Mouse (Mus musculus) megakaryocyte, embryonic 14.5 days (primary cell): Measurements from ENCODE around the gene Cacna1d. TPM values are rescaled to one million over a fixed set of nuclear protein-coding genes. Genes with fewer than 3 reads are reported as not detected.

Source experiments
- H3K27me3 ChIP-seq: replicated peaks from 2 replicates; pipeline ENCODE3; 2012; ENCODE audit warnings: inconsistent platforms
- H3K36me3 ChIP-seq: replicated peaks from 2 replicates; pipeline ENCODE3; 2012; ENCODE audit warnings: low read length, inconsistent platforms, mixed read lengths
- H3K4me1 ChIP-seq: 2 replicates; pipeline ENCODE4 v1.6.1; 2012; ENCODE audit warnings: inconsistent platforms
- H3K4me3 ChIP-seq: replicated peaks from 2 replicates; pipeline ENCODE3; 2012; ENCODE audit warnings: moderate library complexity, mild to moderate bottlenecking, inconsistent platforms
- H3K9me3 ChIP-seq: 2 replicates; pipeline ENCODE4 v1.6.1; 2012; ENCODE audit warnings: inconsistent platforms
- FLI1 ChIP-seq: IDR thresholded peaks from 2 replicates; pipeline ENCODE4 v1.6.1; 2012; ENCODE audit warnings: low read length, inconsistent platforms, mixed read lengths
- GATA1 ChIP-seq: IDR thresholded peaks from 3 replicates; pipeline ENCODE4 v1.6.1; 2012; ENCODE audit warnings: mixed read lengths, low read length, inconsistent platforms, borderline replicate concordance
- polyA plus RNA-seq: library from polyadenylated mRNA; stranded (reverse); fragments of >175 nt; gene quantifications from 2 replicates; pipeline ENCODE4 v1.2.3, GENCODE M21; 2012; ENCODE audit warnings: low replicate concordance; ENCODE audit not compliant: insufficient read depth

Cacna1d gene
- polyA plus RNA-seq, 1 experiment, result 0.02 TPM

DNA sequence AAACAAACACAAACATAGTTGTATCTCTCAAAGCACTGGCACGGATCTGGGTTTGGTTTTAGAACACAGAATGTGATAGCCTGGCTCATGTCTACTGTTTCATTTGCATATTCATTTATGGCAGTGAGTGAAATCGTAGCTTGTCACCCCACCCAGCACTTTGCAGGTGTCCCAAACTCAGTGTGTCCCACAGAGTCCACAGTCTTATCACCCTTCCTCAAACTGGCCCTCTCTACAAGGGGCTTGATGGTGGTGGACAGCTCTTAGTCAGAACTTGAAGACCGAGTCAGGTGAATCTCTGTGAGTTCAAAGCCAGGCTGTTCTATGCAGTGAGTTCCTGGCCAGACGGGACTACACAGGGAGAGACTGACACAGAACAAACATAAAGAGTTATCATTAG is 234.8 kb downstream of the Cacna1d start:
- TF ChIP-seq GATA1, result no peak
- TF ChIP-seq FLI1, result no peak
- no peak overlapping the region for H3K4me3 ChIP-seq
- H3K27me3 ChIP-seq, result peaks cover 51% of the 10 kb centered on the region
- H3K9me3 ChIP-seq, result no peaks in the 10 kb centered on the region
- no peaks in the 10 kb centered on the region for H3K36me3 ChIP-seq
- H3K4me1 ChIP-seq, result no peaks in the 10 kb centered on the region

DNA sequence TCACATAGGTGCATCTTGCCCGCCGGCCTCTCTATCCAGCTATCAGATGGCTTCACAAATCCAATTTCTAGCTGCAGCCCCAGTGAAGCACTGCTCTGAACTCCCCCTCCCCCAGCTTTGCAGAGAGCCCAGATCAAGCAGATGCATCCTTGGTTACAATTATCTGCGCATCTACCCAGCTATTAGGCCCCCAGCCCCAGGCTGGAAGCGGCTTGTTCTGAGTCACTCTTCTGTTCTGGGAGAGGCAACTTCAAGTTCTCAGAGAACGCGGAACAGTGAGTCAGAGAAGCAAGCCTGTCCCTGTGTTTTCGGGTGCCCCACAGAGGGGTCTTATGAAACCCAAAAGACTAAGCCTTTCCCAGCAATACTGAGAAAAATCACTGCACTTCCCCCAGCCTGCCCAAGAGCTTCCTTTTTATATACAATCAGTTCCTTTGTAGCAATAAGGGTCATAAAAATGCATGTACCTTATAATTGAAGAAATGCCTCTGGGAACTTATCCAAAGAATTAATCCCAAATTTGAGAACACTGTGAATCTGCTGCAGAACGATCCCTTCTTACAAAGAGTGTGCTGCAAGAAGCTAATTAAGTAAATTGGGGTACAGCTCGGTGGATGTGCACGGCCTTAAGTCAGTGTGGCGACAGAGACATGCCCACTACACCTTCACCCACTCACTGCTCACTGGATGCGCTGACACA is 235.4 kb downstream of the Cacna1d start:
- Histone ChIP-seq H3K27me3 (peaks cover 51% of the 10 kb centered on the region), H3K36me3 (no peaks in the 10 kb centered on the region), H3K9me3 (no peaks in the 10 kb centered on the region), H3K4me3 (no peak overlapping the region), H3K4me1 (no peaks in the 10 kb centered on the region)
- no peak for TF ChIP-seq FLI1
- TF ChIP-seq GATA1, result no peak

DNA sequence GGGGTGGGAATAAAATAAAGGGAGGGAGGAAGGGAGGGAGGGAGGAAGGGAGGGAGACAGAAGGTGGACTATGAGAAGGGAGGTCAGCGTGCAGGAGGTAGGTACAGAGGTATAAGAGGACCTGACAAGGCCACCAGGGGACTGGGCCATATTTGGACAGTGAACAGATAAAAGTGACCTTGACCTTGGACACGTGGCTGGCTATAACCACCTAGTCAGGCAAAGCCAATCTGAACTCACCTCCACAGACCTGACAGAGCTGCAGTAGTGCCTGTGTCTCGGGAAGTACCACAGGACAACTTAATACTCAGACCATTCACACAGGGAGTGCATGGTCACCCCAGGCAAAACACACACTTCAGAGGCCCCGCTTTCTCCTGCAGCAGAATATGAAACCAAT is 236.5 kb downstream of the Cacna1d start:
- H3K9me3 ChIP-seq, result no peaks in the 10 kb centered on the region
- H3K27me3 ChIP-seq, result peaks cover 52% of the 10 kb centered on the region
- H3K36me3 ChIP-seq, result no peaks in the 10 kb centered on the region
- TF ChIP-seq GATA1, result no peak
- TF ChIP-seq FLI1, result no peak
- no peak overlapping the region for H3K4me3 ChIP-seq
- H3K4me1 ChIP-seq, result peaks cover 8% of the 10 kb centered on the region

DNA sequence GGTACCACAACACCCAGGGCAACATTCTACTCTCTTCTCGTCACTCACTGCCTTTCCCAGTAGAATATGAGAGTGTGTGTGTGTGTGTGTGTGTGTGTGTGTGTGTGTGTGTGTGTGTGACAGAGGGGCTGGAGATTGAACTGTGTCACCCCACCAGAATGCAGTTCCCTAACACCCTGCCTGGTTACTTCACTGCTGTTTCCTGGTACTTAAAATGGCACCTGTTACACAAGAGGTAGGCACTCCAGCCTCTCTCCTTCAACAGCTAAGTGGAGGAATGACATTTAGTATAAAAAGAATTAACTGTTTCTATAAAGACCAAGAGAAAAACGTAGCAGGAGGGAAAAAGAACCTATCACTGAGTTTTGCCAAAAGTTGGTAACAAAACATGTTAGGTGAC is 238.4 kb downstream of the Cacna1d start:
- H3K9me3 ChIP-seq, result no peaks in the 10 kb centered on the region
- no peak for TF ChIP-seq FLI1
- TF ChIP-seq GATA1, result no peak
- H3K36me3 ChIP-seq, result no peaks in the 10 kb centered on the region
- peaks cover 41% of the 10 kb centered on the region for H3K27me3 ChIP-seq
- H3K4me1 ChIP-seq, result peaks cover 27% of the 10 kb centered on the region
- no peak overlapping the region for H3K4me3 ChIP-seq

DNA sequence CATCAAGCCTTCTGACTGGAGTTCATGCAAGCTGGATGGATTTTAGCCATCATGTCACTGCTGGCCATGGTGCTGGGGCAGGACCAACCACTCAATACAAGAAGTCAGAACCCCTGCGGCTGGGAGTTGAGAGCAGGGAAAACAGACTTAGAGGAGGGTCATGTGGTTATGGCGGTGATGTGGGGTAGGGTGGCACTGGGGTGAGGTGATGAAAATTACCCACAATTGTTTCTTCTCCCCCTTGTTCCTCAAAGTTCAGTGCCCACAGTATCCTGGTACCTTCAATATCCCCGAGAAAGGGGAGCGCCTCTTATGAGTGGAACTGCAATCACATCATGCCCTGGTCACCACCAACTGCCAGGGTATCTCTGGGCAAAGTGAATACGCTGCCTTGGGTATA is 239.9 kb downstream of the Cacna1d start:
- Histone ChIP-seq H3K9me3 (no peaks in the 10 kb centered on the region), H3K27me3 (peaks cover 34% of the 10 kb centered on the region), H3K4me1 (peaks cover 30% of the 10 kb centered on the region), H3K4me3 (no peak overlapping the region), H3K36me3 (no peaks in the 10 kb centered on the region)
- TF ChIP-seq FLI1 (no peak), GATA1 (no peak)

DNA sequence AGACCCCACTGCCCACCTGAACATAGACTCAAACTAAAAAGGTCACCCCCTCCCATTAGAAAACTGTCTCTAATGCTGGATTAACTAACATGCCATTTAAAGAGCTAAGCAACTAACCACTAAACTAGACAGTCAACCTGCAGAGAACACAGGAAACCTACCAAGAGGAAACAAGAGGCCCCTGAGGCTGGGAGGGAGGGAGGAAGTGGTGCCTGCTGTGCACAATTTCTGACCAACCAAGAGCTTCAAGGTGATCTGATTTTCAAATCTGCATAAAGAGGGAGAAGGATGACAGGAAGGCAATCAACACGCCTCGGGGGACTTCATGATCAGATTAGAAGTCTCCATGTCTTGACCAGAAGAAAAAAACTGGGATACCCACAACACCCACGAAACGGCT is 241.7 kb downstream of the Cacna1d start:
- Histone ChIP-seq H3K4me3 (no peak overlapping the region), H3K4me1 (peaks cover 30% of the 10 kb centered on the region), H3K27me3 (peaks cover 29% of the 10 kb centered on the region), H3K9me3 (no peaks in the 10 kb centered on the region), H3K36me3 (no peaks in the 10 kb centered on the region)
- TF ChIP-seq FLI1, result no peak
- TF ChIP-seq GATA1, result no peak

DNA sequence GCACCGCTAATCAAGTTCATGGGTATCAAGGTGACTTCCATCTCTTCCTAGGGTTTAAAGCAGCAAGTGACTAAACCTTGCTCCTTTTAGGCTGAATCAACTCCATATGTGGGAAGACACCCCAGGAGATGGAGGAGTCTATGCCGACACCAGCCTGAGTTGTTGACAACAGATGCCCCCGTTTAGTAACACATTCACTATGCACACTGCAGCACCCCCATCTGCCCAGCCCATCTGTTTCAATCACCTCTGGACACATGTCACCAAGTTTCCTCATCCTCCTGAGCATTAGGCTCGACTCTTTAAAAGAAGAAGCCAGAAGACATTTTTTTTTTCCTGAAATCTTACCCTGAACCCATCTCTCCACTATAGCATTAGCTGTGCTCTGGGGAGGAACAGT is 242.4 kb downstream of the Cacna1d start:
- H3K36me3 ChIP-seq, result no peaks in the 10 kb centered on the region
- H3K27me3 ChIP-seq, result peaks cover 27% of the 10 kb centered on the region
- peaks cover 33% of the 10 kb centered on the region for H3K4me1 ChIP-seq

DNA sequence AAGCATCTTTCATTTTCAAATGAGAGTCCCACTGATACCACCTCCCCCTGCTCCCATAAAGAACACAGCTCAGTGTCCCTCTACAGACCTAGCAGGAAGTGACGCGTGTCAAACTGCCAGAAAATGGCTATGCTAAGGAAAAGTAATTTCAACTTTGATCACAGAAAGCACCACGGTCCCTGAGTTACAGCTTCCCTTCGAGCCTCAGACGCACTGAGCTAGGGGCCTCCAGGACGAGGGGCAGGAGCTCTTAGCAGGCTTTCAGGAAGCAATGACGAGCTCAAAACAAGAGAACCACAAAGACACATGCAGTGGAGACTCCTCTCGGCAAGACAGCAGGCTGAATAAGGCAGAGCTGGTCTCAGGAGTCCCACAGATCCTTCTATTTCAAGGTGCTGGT is 243.1 kb downstream of the Cacna1d start:
- peak overlapping the region; percentile 54 for H3K4me3 ChIP-seq
- no peaks in the 10 kb centered on the region for H3K9me3 ChIP-seq
- H3K4me1 ChIP-seq, result peaks cover 33% of the 10 kb centered on the region
- TF ChIP-seq GATA1 (no peak), FLI1 (no peak)
- no peaks in the 10 kb centered on the region for H3K36me3 ChIP-seq
- peaks cover 24% of the 10 kb centered on the region for H3K27me3 ChIP-seq

More for the DNA sequence above, 242.4 kb downstream of the Cacna1d start:
- no peak overlapping the region for H3K4me3 ChIP-seq
- TF ChIP-seq FLI1 (no peak), GATA1 (no peak)
- H3K9me3 ChIP-seq, result no peaks in the 10 kb centered on the region

DNA sequence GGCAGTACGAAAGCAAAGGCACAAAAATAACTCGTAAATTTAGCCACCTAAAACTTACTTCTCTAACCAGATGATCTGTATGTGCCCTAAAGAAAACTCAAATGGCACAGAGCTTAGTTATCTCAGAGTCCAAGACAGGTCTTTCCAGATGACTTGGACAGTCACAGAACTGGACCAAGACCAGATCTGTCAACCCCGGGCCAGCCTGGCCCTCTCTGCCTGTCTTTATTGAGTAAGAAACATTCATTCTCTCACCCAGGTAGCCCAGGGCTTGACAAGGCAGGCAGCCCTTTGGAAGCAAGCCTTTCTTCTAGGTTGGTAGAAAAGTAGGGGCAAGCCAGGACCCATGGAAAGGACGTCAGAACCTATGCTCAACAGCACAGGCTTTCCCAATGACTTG is 243.6 kb downstream of the Cacna1d start:
- Histone ChIP-seq H3K36me3 (no peaks in the 10 kb centered on the region), H3K4me3 (no peak overlapping the region), H3K9me3 (no peaks in the 10 kb centered on the region), H3K4me1 (peaks cover 33% of the 10 kb centered on the region), H3K27me3 (peaks cover 24% of the 10 kb centered on the region)
- TF ChIP-seq GATA1 (no peak), FLI1 (no peak)

DNA sequence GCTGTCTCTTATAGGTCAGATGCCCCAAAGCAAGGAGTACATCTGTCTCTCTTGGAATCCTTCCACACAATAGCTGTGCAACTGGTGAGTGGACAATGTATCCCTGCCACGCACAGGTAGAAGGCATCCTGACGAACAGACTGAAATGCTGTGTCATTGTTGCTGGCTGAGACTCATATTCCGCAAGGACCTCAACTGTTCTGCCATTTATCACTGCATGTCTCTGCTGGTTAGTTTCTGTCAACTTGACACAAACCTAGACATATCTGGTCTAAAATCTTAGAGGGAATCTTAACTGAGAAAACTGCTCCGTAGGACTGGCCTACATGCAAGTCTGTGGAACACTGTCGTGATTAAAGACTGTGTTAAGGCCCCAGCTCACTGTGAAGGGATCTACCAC is 246.5 kb downstream of the Cacna1d start:
- Histone ChIP-seq H3K9me3 (no peaks in the 10 kb centered on the region), H3K4me3 (no peak overlapping the region), H3K27me3 (peaks cover 16% of the 10 kb centered on the region), H3K4me1 (peaks cover 25% of the 10 kb centered on the region), H3K36me3 (no peaks in the 10 kb centered on the region)
- TF ChIP-seq GATA1, result no peak
- TF ChIP-seq FLI1, result no peak
